Mouse (Mus musculus) layer of hippocampus, adult 18-20 months (tissue): ENCODE measurements at regions not wholly inside any gene's neighbourhood (a gene's known extent, or its start where the extent isn't known, plus 50 kb on each side); places are given as distances from the start of the nearest gene placed in this dataset.

Experiments used
- DNase-seq, 2 experiments: peaks; one replicate each; pipeline ENCODE4 v3.0.0; 2022; ENCODE audit warnings: low spot score in 2 of 2

DNA sequence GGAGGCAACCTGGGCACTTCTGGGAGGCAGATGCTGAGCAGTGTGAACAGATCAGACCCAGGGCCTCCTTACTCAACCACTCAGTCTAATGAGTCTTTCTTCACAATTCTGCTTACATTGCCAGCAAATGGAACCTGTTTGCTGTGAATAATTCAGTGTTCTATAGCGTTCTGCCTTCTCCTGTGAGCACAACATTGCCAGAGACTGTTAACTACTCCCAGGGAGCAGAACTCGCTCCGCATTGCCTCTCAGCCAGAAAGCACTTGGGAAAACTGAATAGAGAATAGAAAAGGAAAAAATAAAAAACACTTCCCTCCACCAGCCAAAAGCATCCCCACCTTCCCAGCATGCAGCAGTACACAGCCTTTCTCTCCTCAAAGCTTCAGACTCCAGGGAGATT is 51.5 kb downstream of the Aym1 start:
- no peak for DNase-seq

DNA sequence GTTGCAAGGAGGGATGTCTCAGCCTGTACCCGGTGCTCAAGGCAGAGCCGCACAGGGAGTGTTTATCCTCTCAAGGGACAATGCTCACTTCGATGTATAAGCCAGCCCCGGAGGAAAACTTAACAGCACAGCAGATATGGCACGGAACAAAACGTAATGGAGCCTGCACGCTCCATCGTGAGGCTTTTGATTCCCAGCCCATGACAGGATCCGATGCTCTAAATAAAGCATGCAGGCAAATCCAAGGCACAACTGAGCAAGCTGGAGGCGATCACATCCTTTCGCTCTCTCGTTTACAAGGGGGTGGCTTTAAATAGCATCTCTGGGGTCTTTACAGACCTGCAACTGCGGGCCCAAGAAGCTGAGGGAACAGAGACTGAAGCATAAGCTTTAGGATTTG is 53.9 kb downstream of the Aym1 start:
- no peak for DNase-seq

DNA sequence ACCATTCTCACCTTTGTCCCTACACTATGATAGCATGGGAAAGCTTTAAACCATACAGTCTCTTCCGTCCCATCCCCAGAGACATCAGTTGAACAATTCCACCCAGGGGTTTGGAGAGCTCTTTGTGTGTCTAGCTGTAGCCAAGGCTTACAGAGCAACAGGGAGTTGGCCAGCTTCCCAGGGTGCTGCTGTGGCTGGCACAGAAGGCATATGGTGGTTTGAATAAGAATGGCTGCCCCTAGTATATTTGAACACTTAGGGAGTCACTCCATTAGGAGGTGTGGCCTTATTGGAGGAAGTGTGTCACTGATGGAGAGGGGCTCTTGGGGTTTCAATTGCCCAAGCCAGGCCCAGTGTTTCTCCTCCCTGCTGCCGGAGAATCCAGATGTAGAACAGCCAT is 57.5 kb downstream of the Aym1 start:
- DNase-seq, result peak in 1 of 2 experiments; percentile 56

DNA sequence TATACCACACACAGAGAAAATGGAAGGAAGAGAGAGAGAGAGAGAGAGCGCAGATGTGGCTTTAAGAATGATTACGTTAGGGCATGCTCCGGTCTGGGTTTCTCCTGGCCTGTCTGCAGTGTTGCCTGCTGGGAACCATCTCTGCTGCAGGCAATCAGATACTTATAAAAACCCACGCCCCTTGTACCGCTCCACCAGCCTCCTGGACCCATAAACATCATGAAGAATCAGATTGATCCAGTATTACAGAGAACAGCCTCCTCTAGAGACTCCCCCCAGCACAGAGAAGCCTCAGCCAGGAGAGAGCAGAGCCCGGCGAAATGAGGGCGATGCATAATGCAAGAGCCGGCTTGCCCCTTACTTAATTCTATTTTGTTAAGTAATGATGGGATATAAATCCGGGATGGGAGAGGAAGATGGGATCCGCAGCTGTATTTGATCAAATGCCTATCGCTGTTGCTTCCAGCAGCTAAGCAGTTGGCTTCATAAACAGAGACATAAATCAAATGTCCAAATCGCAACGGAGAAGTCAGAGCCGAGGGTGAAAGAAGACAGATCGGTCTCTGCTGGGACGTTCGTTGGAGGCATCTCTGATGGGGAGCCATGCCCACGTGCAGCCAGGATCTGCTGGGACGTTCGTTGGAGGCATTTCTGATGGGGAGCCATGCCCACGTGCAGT is 61.4 kb downstream of the Aym1 start:
- no peak for DNase-seq

DNA sequence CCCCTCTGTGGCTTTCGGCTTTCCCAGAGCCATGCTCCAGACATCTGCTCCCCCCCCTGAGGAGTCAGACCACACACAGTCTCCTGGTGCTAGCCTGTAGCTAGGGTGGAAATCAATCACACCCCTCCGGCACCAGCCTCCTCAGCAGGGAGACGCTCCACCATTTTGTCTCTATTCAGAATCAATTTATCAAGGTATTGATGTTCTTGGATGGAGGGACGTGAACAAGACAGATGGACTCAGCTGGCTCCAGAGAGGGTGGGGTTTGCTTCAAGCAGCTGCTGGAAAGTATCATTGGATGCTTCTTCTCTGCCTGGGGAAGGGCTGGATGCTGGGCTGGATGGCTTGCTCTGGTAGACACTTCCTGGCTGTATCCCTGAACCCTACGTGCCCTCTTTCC is 63.5 kb downstream of the Aym1 start:
- no peak for DNase-seq

DNA sequence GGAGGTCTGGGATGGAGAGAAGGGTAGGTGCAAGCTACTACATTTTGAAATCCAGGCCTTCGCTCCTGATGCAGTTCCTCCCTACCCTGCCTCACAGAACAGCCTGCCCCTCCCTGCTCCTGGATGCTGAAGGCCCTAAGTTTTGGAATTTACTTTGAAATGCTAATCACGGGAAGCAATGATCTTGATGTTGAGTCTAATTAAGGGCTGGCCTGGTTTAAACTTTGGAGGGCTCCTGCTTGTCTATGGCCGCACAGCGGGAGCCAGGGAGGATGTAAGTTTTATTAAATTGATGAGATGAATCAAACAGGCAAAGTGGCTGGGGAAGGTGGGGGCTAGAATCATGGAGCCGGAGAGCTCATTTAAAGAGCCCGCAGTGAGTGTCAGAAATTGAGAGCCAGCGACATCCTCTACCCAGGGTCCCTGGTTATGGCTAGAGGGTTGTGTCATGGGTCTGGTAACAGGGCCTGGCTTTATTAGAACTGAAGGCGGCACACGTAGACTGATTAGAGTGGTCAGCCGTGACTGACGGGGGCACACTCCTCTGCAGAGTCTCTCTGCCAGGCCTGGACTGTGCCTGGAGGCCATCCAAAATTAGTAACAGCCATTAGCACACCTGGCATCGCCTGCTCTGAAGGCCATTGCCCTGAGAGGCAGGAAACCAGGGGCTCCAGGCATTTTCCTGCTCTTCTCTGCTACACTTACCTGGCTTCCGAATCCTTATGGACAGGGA is 65.1 kb downstream of the Aym1 start:
- no peak for DNase-seq

DNA sequence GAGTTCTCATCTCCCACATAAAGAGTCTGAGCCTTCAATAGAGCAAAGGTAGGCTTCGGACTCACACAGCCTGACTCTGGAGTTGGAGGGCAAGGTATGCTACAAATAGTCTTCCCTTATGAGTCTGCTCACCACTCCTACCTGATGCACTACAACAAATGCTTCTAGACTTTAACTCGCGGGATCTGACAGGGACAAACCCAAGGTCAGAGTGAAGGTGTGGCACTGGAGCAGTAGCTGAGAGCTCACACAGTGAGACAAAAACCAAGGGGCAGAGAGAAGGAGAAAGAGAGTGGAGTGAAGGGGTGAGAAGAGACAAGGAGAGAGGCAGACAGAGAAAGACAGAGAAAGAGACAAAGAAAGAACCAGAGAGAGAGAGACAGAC is 65.6 kb downstream of the Aym1 start:
- no peak for DNase-seq

DNA sequence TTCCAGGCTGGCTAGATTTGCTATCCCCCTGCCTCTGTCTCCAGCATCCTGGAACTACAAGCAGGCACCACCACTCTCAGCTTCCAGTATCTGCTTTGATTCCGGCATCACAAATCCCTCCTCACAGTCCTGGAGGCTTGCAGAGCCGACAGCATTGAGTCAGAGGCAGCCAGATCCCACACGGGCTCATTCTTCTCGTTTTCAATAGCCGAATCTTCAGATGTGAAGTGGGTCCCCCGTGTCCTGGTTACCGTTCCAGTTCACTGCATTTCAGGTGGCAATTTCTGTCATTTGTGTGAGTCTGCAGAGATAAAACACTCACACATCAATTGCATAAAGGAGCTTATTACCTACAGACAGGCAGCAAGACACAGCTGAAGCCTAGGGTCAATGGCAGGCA is 62.4 kb upstream of the Wscd2 start:
- DNase-seq, result no peak

DNA sequence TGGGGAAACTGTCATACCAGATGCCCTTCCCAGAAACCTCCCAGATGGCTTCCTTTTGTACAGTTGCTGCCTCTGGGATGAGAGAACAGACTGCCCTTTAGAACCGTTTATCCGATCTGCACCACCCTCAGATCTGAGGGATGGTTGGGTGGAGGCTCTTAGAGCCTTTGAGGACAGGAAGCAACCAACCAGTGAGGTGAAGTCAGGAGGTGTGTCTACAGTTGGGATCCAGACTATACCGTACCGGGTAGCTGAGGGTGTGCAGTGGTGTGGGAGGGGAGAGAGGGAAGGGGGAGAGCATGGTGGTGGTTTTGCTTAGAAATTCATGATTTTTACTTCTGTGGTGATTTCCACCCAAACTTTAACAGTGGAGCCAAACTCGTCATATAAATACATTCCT is 58.8 kb upstream of the Wscd2 start:
- no peak for DNase-seq

DNA sequence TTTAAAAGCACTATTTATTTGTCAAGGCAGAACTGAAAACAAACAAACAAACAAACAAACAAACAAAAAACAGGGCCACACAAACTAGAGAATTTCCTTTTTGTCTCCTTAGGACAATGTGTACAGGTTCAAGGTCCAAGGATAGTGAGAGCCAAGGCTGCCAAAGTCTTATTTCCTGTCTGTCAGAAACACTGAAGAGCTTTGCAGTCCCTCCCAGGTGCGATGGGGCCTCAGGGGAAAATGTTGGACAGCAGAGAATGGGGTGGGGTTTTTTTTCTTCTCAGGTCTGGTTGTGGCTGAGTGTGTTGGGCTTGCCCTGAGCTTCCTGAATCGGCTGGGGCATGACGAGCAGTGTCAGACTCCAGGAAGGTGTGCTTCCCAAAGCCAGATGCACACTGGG is 53.1 kb upstream of the Wscd2 start:
- DNase-seq, result no peak
